Mouse (Mus musculus) T-helper 17 cell (primary cell): ENCODE measurements around the gene Tmed3.

Experiments
- in situ Hi-C, 2 experiments: fragments of 300-600 bp; cut with MboI, MseI; formaldehyde crosslinking; loops; 1 replicate in 1 of 2; 2 replicates in 1 of 2; pipeline ENCODE4 v1.15.1; 2025; ENCODE audit warnings: high pct_unique_total_duplicates in 2 of 2

Tmed3 gene

GRCm38 (mm10) chr9:89704265-89705196 is at the start of gene Tmed3:
Gene Tmed3, minus strand, starts transcription at chr9:89705068.
- in situ Hi-C loops = no loop called here

GRCm38 (mm10) chr9:89740041-89740440 is 35.2 kb upstream of the Tmed3 start:
- in situ Hi-C loops = no loop called here

GRCm38 (mm10) chr9:89738295-89738694 is 33.4 kb upstream of the Tmed3 start, which contains the start of gene Ankrd34c:
Gene Ankrd34c, minus strand, starts transcription at chr9:89738475.
- in situ Hi-C loops = no loop called here

DNA sequence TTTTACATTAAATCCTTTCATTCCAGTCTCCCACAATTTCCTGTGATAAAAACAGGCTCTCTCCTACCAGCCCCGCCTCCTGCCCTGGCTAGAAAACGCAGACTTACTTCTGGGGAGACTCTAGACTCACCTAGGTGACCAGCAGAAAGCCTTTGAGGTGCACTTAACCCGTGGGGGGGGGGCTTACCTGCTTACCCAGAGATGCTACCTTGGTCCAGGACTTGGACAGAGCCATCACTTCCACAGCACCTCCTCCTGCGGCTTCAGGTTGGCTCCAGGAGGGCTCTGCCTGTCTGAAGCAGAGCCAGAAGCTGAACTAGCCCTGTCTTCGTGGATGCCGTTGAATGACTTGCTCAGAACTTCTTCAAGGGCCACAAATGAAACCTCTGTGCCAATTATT is 33.0 kb upstream of the Tmed3 start:
- in situ Hi-C loops = no loop called here

GRCm38 (mm10) chr9:89736932-89737705 is 32.3 kb upstream of the Tmed3 start:
- in situ Hi-C loops = no loop called here

DNA sequence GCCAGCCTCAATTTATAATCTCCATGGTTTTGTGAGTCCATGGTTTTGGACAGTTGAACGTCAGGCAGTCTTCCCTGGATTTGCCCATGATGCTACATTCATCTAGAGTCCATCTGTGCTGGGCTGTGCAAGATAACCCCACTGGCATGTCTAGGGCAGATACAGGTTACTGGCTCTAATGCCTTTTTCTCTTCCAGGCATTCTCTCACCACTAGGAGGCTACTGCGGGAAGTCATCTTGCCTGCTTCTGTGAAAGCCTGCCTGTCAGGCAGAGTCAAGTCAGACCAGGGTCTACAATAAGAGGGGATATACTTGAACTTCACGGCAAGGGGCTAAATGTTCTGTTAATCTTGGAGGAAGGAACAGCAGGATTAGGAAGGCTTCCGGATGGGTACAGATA is 2.0 kb upstream of the Tmed3 start:
- in situ Hi-C loops = no loop called here

DNA sequence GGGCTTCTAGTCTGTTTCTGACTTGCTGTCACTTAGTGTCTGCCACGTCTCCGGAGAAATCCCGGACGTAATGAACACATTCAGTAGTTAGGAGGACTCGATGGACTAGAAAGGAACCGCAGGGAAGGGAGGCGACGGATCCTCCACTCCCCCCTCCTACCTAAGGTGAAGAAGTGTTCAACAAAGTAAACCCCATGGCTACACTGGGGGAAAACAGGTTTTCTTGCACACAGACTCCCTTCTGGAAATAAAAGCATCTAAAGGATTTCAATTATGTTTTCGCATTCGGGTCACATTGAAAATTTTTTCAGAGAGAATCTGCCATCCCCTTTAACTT is 297 bp upstream of the Tmed3 start:
- in situ Hi-C loops = no loop called here

DNA sequence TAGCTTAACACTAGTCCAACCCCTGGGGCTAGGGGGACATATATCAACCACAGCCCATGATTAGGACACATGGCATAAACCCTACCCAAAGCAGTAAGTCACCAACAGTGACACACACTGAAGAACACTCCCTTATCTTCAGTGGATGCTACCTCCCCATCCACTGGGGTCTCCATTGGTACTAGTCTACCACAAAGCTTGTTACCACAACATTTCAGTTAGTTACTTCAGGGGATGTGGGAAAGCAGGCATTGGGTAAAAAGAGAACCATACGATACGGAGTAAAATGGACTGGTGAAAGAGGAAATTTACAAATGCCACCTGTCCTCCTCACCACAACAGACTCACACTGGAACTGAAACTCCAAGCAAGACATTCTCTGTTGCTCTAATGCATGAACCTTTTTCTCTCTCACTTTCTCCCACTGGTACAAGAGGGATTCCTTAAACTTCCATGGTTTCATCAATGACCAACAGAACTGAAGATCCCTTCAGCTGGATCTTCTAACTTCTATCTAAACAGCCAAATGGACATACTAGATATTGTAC is 3.9 kb downstream of the Tmed3 start:
- in situ Hi-C loops = no loop called here

DNA sequence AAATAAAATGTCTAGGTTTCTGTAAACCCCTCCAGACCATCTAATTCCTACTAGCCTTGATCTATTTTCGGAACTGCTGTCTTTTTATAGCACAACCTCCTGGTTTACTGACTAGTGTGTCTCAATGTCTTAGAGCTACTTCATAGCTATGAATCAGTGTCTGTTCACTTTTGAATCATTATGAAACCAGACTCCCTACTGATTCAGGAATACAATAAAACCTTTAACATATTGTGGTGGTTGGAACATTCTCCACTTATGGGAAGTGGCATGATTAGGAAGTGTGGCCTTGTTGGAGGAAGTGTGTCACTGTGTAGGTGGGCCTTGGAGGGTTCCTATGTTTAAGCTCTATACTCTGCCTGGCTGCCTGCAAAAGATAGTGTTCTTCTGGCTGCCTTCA is 9.7 kb downstream of the Tmed3 start:
- in situ Hi-C loops = loop anchor here in 1 of 2 experiments (10.0 kb wide), 1 partner anchor 480 kb away; the partner anchor contains the start of gene Mthfs

DNA sequence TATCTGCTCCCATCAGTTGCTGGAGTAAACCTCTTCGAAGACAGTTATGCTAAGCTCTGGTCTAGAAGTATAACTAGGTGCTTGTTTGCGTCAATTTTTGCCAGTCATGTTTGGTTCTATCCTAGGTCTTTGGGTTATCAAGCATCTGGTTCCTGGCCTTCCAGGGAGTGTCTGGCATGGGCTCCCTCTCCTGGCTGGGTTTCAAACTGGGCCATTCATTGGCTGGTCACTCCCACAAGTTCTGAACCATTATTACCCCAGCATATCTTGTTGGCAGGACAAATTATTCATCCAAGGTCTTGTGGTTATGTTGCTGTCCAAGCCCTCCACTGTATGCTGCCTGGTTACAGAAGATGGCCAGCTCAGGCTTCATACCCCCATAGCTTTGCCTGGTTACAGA is 11.2 kb downstream of the Tmed3 start:
- in situ Hi-C loops = loop anchor here in 1 of 2 experiments (10.0 kb wide), 1 partner anchor 479 kb away; the partner anchor contains the start of gene Mthfs

GRCm38 (mm10) chr9:89689179-89689578 is 15.7 kb downstream of the Tmed3 start:
- in situ Hi-C loops = no loop called here

- in situ Hi-C loops = no loop called here
Observed at GRCm38 (mm10) chr9:89687503-89688226, 17.2 kb downstream of the Tmed3 start.

DNA sequence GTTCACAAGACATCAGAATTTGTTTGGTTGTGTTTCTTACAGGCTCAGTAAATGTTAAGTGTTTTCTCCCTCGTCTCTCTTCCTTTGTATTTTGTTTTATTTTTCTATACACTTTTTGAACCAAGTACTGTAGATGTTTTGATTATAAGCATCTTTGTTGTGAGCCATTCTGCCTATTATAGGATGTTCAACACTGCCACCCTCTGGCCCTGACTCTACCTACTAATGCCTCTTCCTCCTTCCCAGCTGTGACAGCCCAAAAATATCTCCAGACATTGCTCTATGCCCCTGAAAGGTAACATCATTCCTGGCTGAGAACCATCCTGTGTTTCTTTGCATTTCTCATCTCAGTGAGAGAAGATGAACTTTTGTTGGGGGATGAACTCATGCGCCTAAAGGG is 18.6 kb downstream of the Tmed3 start:
- in situ Hi-C loops = no loop called here

GRCm38 (mm10) chr9:89678974-89679373 is 25.9 kb downstream of the Tmed3 start:
- in situ Hi-C loops = loop anchor here in 1 of 2 experiments (5.0 kb wide), 2 partner anchors 452 to 502 kb away; no protein-coding TSS in a partner anchor

DNA sequence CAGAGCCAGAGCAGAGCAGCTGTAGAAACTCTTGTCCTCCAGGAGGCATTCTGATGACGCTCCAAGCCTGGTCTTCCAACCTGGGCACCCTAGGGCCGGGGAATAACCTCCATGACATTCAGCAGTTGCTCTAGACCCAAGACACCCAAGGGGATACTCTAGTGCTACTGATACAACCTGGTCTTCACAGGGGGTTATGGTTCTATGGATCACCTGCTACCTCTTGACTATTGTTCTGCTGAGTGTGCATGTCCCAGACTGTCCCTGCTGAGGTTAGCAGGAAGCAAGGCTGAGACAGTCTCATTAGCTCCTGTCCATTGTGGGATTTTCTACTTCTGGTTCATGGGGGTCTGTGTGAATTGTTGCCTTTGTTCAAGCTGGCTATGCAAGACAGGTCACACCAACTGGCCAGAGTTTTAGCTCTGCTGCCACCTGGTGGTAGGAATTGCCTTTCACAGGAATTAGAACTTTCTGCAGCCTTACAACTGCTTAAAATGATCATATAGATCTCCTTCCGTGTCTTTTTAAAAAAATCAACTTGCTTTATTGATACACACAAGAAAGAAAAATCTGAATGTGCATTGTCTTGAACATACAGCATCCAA is 30.8 kb downstream of the Tmed3 start:
- in situ Hi-C loops = no loop called here

DNA sequence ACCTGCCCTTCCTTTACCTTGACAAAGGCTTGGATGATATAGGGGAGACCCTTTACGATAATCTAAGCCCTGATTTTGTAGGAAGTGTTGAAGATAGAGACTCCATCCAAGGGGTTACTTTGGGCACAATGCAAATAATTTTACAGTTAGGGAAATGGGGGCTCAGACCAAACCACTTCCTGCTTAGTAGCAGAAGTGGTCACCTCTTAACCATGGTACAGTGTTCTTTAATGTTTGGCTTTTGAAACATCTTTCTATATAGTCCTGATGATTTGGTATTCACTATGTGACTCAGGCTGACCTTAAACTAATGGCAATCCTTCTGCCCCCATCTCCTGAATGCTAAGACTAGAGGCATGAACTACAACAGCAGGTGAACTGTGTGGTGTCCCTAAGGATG is 31.5 kb downstream of the Tmed3 start:
- in situ Hi-C loops = no loop called here

DNA sequence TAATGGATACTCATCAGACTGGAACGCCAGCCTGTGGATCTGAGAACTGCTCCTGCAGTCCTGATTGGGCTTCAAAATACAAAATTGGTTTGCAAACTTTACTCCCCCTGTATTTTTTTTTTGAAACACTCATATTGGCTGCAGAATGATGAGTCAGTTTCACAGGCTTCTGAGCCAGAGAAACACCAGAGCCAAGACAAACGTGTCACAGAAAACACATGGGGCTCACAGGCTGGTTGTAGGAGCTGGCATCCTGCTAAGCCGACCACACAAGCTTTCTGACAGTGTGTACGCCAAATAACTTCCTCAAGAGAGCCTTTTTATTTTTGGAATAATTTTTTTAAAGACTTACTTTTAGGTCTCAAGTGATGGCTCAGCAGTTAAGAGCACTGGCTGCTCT is 35.0 kb downstream of the Tmed3 start:
- in situ Hi-C loops = no loop called here

DNA sequence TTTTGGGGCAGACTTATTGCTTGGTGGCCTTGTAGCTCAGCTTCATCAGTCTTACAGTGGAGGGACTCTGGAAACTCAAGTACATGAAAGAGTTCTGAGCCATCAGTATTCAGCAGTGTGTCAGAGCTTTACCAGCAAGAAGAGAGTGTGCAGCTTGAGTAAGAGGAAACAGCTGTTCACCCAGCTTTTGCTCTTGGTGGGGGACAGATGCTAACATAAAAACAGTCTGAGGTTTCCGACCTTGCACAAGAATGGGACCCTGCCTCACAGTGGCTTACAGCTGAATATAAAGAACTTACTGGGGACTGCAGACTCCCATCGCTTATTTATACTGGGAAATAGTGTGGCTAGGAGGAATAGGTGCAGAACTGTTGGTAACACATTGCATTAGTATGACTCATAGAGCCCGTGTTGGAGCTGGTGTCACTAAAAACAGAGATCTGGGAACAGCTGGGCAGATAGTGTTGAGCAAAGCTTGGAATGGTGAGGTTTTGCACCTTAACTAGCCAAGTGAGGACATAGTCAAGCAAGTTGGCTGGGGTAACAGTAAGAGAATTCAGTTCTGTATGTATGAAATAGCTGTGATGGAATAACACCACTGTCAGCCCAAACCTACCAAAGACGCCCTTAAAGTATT is 37.4 kb downstream of the Tmed3 start:
- in situ Hi-C loops = no loop called here

- in situ Hi-C loops = no loop called here
Observed at GRCm38 (mm10) chr9:89650913-89651312, 54.0 kb downstream of the Tmed3 start.
